Mouse (Mus musculus) CH12.LX (cell line): Measurements from ENCODE around the gene Nxph1. TPM values are rescaled to one million over a fixed set of nuclear protein-coding genes. Genes with fewer than 3 reads are reported as not detected.

Source experiments
- DNase-seq: peaks from one replicate; pipeline ENCODE4 v3.0.0-alpha.2; 2013; ENCODE audit errors: extremely low read depth
- H3K27ac ChIP-seq: 2 replicates; pipeline ENCODE4 v1.5.1; 2012; ENCODE audit warnings: low read depth, mild to moderate bottlenecking, control low read depth, moderate library complexity; ENCODE audit not compliant: insufficient read depth
- H3K27me3 ChIP-seq: replicated peaks from 2 replicates; pipeline ENCODE3; 2012; ENCODE audit warnings: inconsistent platforms
- H3K36me3 ChIP-seq, 2 experiments: replicated peaks in 1 of 2; 2 replicates each; pipeline versions ENCODE3 to v1.6.1; 2012; ENCODE audit warnings: inconsistent platforms in 1 of 2, low read length in 1 of 2, mild to moderate bottlenecking in 1 of 2, mixed read lengths in 1 of 2, moderate library complexity in 1 of 2; ENCODE audit not compliant: control insufficient read depth in 1 of 2, insufficient read depth in 1 of 2
- H3K4me1 ChIP-seq, 2 experiments: 2 replicates each; pipeline ENCODE4 v1.6.1; 2012; ENCODE audit warnings: inconsistent platforms in 1 of 2, moderate library complexity in 1 of 2; ENCODE audit not compliant: insufficient read depth in 2 of 2, control insufficient read depth in 1 of 2
- H3K4me2 ChIP-seq: 2 replicates; pipeline ENCODE4 v1.6.1; 2012; ENCODE audit warnings: low read depth, mild to moderate bottlenecking, control low read depth; ENCODE audit not compliant: poor library complexity, insufficient read depth, severe bottlenecking
- H3K4me3 ChIP-seq, 3 experiments: fragments of 150-350 bp in 1 of 3; sonication (generic) in 1 of 3; replicated peaks in 1 of 3; 2 replicates each; pipeline versions ENCODE3 to v1.5.1; 2011 to 2012; ENCODE audit warnings: low read depth in 2 of 3, low read length in 2 of 3, mild to moderate bottlenecking in 2 of 3, moderate library complexity in 2 of 3, control low read depth in 1 of 3, improper control_type of control experiment in 1 of 3, inconsistent platforms in 1 of 3, mixed read lengths in 1 of 3; ENCODE audit not compliant: poor library complexity in 1 of 3
- H3K79me2 ChIP-seq: replicated peaks from 2 replicates; pipeline ENCODE4 v1.6.1; 2012; ENCODE audit warnings: mild to moderate bottlenecking, moderate library complexity; ENCODE audit not compliant: control insufficient read depth, poor library complexity, insufficient read depth, severe bottlenecking; ENCODE audit errors: extremely low read depth
- H3K9ac ChIP-seq: 2 replicates; pipeline ENCODE4 v1.6.1; 2012; ENCODE audit warnings: low read depth, mild to moderate bottlenecking, control low read depth, moderate library complexity; ENCODE audit not compliant: insufficient read depth
- H3K9me3 ChIP-seq: replicated peaks from 2 replicates; pipeline ENCODE3; 2012; ENCODE audit warnings: low read length, inconsistent platforms, mixed read lengths
- E2F4 ChIP-seq: IDR thresholded peaks from 2 replicates; pipeline ENCODE4 v1.6.1; 2011; ENCODE audit warnings: low read depth, low read length, improper control_type of control experiment; ENCODE audit not compliant: insufficient replicate concordance
- ELF1 ChIP-seq: IDR thresholded peaks from 2 replicates; pipeline ENCODE4 v1.6.1; 2014; ENCODE audit warnings: low read depth, mild to moderate bottlenecking, inconsistent platforms, low read length, improper control_type of control experiment
- MAX ChIP-seq: IDR thresholded peaks from 2 replicates; pipeline ENCODE4 v1.6.1; 2011; ENCODE audit warnings: low read length, improper control_type of control experiment
- MXI1 ChIP-seq: IDR thresholded peaks from 2 replicates; pipeline ENCODE4 v1.6.1; 2011; ENCODE audit warnings: mild to moderate bottlenecking, low read depth, low read length, improper control_type of control experiment
- NRF1 ChIP-seq: IDR thresholded peaks from 2 replicates; pipeline ENCODE4 v1.6.1; 2014; ENCODE audit warnings: low read depth, mild to moderate bottlenecking, inconsistent platforms, low read length, improper control_type of control experiment, moderate library complexity
- SIN3A ChIP-seq: IDR thresholded peaks from 2 replicates; pipeline ENCODE4 v1.6.1; 2012; ENCODE audit warnings: low read length, improper control_type of control experiment, inconsistent platforms
- ZC3H11A ChIP-seq: IDR thresholded peaks from 2 replicates; pipeline ENCODE4 v1.6.1; 2012; ENCODE audit warnings: low read depth, mild to moderate bottlenecking, inconsistent platforms, low read length, improper control_type of control experiment
- ZNF384 ChIP-seq: IDR thresholded peaks from 2 replicates; pipeline ENCODE4 v1.6.1; 2012; ENCODE audit warnings: low read depth, low read length, improper control_type of control experiment, inconsistent platforms
- dilution Hi-C: fragments of 300-500 bp; cut with MboI; formaldehyde crosslinking; loops from 2 replicates; pipeline ENCODE4 v1.14.3; 2020; ENCODE audit warnings: low sequenced_read_pairs; ENCODE audit not compliant: extremely low pct_unique_long_range_greater_than_20kb, extremely low pct_ligation_motif_present
- in situ Hi-C: fragments of 300-500 bp; cut with MboI; formaldehyde crosslinking; loops from 3 replicates; pipeline ENCODE4 v1.14.3; 2019; ENCODE audit warnings: low sequenced_read_pairs, low pct_ligation_motif_present, low pct_unique_long_range_greater_than_20kb, mixed read lengths
- polyA plus RNA-seq: library from polyadenylated mRNA; unstranded; fragments of >175 nt; gene quantifications from 2 replicates; pipeline ENCODE4 v1.2.1, GENCODE M21; 2012; ENCODE audit warnings: low read depth; ENCODE audit not compliant: insufficient read length
- total RNA-seq, 2 experiments: library from RNA; depleted of rRNA; stranded (reverse); fragments of 300-350 nt in 1 of 2; fragments of >200 nt in 1 of 2; gene quantifications; 2 replicates each; pipeline ENCODE4 v1.2.3; 2012 to 2014

Gene Nxph1
- total RNA-seq (2012; rRNA removed) (not detected in 2 replicates), total RNA-seq (2014; rRNA removed) (not detected in 2 replicates), polyA plus RNA-seq (not detected in 2 replicates)

- Histone ChIP-seq H3K36me3 (no peaks in the 10 kb centered on the region), H3K27ac (no peak within 1 kb of the TSS), H3K9me3 (peaks cover 17% of the 10 kb centered on the region), H3K4me2 (no peak within 1 kb of the TSS), H3K4me3 (no peak within 1 kb of the TSS), H3K4me1 (no peaks in the 10 kb centered on the region), H3K27me3 (no peaks in the 10 kb centered on the region), H3K79me2 (no peaks in the 10 kb centered on the region), H3K9ac (no peak within 1 kb of the TSS)
- DNase-seq: no peak
- TF ChIP-seq ZNF384: no peak
- TF ChIP-seq SIN3A: no peak
- in situ Hi-C loops (loop anchor here (25.0 kb wide), 1 partner anchor 289 kb away; no protein-coding TSS in a partner anchor), dilution Hi-C loops (no loop called here)
These were observed at the start of gene Nxph1 for GRCm38 (mm10) chr6:8948131-8948470. TSS of gene Nxph1 (plus strand) at chr6:8948431.

- H3K27ac ChIP-seq: no peak overlapping the region
- dilution Hi-C loops: no loop called here
These were observed 48.1 kb upstream of the Nxph1 start for GRCm38 (mm10) chr6:8900021-8900728.

GRCm38 (mm10) chr6:8900729-8901122 lies 47.5 kb upstream of the Nxph1 start:
- Histone ChIP-seq H3K4me2 (no peak overlapping the region), H3K4me3 (no peak overlapping the region), H3K36me3 (no peaks in the 10 kb centered on the region), H3K9me3 (no peaks in the 10 kb centered on the region), H3K9ac (no peak overlapping the region), H3K27me3 (peaks cover 3% of the 10 kb centered on the region), H3K27ac (no peak overlapping the region), H3K4me1 (peaks cover 4 to 33% of the 10 kb centered on the region in 2 experiments; a peak in 2 of 4 replicates), H3K79me2 (no peaks in the 10 kb centered on the region)
- dilution Hi-C loops (no loop called here), in situ Hi-C loops (no loop called here)
- no peak for DNase-seq
- TF ChIP-seq ZC3H11A: no peak
- TF ChIP-seq ELF1: no peak
- no peak for TF ChIP-seq MAX

More at GRCm38 (mm10) chr6:8900021-8900728, 48.1 kb upstream of the Nxph1 start:
- H3K4me3 ChIP-seq: no peak overlapping the region
- no peak for DNase-seq
- H3K36me3 ChIP-seq: no peaks in the 10 kb centered on the region
- H3K9me3 ChIP-seq: no peaks in the 10 kb centered on the region
- in situ Hi-C loops: no loop called here
- TF ChIP-seq NRF1 (no peak), MXI1 (no peak), E2F4 (no peak)
- H3K4me2 ChIP-seq: no peak overlapping the region
- H3K27me3 ChIP-seq: peaks cover 3% of the 10 kb centered on the region
- H3K79me2 ChIP-seq: no peaks in the 10 kb centered on the region
- H3K9ac ChIP-seq: no peak overlapping the region
- peaks cover 4 to 39% of the 10 kb centered on the region in 2 experiments; a peak in 2 of 4 replicates for H3K4me1 ChIP-seq
